Mouse (Mus musculus) embryonic facial prominence, embryonic 10.5 days (tissue): ENCODE results near the gene Ccnc. TPM values are rescaled to one million over a fixed set of nuclear protein-coding genes. Genes with fewer than 3 reads are reported as not detected.
A peak's percentile ranks its signal among the peaks of the same experiment; 100 is the strongest.

Experiments used
- DNase-seq: peaks from one replicate; pipeline ENCODE4 v3.0.0-alpha.2; 2017; ENCODE audit warnings: low spot score
- H3K27ac ChIP-seq: fragments of 300-500 bp; sonication (generic); replicated peaks from 2 replicates; pipeline ENCODE4 v1.5.1; 2016; ENCODE audit warnings: mild to moderate bottlenecking
- H3K27me3 ChIP-seq: fragments of 300-500 bp; sonication (generic); replicated peaks from 2 replicates; pipeline ENCODE4 v1.6.1; 2016; ENCODE audit warnings: low read depth, mild to moderate bottlenecking; ENCODE audit not compliant: poor library complexity, severe bottlenecking
- H3K36me3 ChIP-seq: fragments of 300-500 bp; sonication (generic); replicated peaks from 2 replicates; pipeline ENCODE4 v1.6.1; 2016; ENCODE audit warnings: mild to moderate bottlenecking, moderate library complexity
- H3K4me1 ChIP-seq: fragments of 300-500 bp; sonication (generic); 2 replicates; pipeline ENCODE4 v1.6.1; 2016
- H3K4me3 ChIP-seq: fragments of 300-500 bp; sonication (generic); 2 replicates; pipeline ENCODE4 v1.5.1; 2016; ENCODE audit warnings: mild to moderate bottlenecking, moderate library complexity
- H3K9me3 ChIP-seq: fragments of 300-500 bp; sonication (generic); 2 replicates; pipeline ENCODE4 v1.6.1; 2016; ENCODE audit warnings: mild to moderate bottlenecking
- WGBS: fragments of 180-500 bp; shearing (Covaris S2); methylation state at CpG from one replicate; pipeline ENCODE4 v1.1.7; 2016; 5-methylcytosine and 5-hydroxymethylcytosine counted together
- polyA plus RNA-seq: library from polyadenylated mRNA; unstranded; fragments of >200 nt; fragmentation: Nextera tagmentation; extraction: Ambion mirVana; gene quantifications from 2 replicates; pipeline ENCODE4 v1.2.1, GENCODE M21; 2016

Gene Ccnc
- polyA plus RNA-seq, 1 experiment from 2014 or later: 46.6 TPM

DNA sequence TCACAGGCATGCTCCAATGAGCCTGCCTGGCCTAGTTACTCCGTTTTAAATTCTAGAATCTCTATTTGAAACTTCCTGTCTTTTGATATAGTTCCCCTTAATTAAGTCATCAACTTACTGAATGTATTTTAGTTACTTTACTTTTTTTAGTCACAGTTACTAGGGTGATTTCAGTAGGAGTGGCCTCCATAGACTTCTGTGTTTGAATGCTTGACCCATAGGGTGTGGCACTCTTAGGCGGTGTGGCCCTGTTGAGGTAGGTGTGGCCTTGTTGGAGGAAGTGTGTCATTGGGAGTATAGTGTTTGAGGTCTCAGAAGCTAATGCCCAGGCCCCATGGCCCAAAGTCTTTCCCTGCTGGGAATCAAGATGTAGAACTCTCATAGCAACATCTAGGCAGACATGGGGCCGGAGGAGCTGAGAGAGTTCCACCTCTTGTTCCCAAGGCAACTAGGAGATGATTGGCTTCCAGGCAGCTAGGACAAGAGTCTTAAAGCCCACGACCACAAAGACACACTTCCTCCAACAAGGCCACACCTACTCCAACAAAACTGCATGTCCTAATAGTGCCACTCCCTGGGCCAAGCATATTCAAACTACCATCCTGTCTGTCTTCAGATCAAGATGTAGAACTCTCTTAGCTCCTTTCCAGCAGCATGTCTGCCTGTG, 27.8 kb downstream of the Ccnc start:
- 75% methylated on average over 4 of the region's 4 CpGs for WGBS
- no peak overlapping the region for H3K27ac ChIP-seq
- peaks cover 40% of the 10 kb centered on the region for H3K36me3 ChIP-seq
- H3K27me3 ChIP-seq: no peaks in the 10 kb centered on the region
- no peak for DNase-seq
- H3K4me3 ChIP-seq: no peak overlapping the region
- no peaks in the 10 kb centered on the region for H3K4me1 ChIP-seq
- H3K9me3 ChIP-seq: no peaks in the 10 kb centered on the region

DNA sequence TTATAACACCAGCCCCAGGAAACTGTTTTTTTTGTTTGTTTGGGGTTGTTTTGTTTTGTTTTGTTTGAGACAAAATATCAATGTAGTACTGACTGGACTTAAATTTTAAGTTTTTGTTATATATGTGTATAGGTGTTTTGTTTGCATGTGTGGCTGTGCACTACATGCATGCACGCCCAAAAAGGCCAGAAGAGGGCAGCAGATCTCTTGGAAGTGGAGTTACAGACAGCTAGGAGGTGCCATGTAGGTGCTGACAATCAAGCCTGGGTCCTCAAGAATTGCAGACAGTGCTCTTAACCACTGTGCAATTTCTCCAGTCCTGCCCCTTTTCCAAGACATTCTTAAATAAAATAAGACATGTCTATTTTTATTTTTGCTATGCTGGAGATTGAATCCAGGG, 31.4 kb downstream of the Ccnc start:
- Histone ChIP-seq H3K27me3 (no peaks in the 10 kb centered on the region), H3K36me3 (peaks cover 31% of the 10 kb centered on the region), H3K4me3 (no peak overlapping the region), H3K27ac (no peak overlapping the region), H3K9me3 (no peaks in the 10 kb centered on the region), H3K4me1 (no peaks in the 10 kb centered on the region)
- DNase-seq: no peak
- 47% methylated on average over 1 of the region's 1 CpGs for WGBS

DNA sequence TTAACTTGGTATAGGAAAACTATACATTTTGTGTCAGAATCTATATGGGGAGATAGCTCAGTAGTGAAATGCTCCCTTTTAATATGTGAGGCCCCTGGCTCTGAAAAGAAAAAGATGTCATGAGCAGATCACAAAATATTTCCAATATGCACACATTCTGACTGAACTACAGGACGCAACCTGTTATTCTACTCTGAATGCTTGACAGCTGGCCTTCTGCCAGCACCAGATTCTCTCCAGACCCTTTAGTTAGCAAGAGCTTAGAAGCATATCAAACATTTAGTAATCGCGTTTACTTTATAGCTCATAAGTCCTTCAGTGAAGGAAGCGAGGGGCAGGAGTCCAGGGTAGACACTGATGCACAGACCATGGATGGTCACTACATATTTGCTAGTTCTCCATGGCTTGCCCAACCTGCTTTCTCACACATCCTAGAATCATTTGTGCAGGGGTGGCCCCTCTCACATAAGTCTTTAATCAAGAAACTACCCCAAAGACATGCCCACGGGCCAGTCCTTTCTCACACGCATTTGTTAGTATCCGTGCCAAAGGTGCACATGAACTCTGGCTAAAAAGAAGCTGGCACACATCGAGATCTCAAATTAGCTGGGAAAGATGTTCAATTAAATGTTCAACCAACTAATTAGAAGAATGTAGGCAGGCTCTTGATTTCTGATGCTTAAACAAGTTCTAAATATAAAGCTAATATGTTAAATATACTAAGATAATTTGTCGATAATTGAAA, 34.1 kb downstream of the Ccnc start:
- H3K4me3 ChIP-seq: no peak overlapping the region
- WGBS: 94% methylated on average over 9 of the region's 9 CpGs
- H3K27ac ChIP-seq: no peak overlapping the region
- H3K9me3 ChIP-seq: no peaks in the 10 kb centered on the region
- H3K4me1 ChIP-seq: peaks cover 6% of the 10 kb centered on the region; the same call in 1 of the 2 replicates
- DNase-seq: no peak
- H3K27me3 ChIP-seq: no peaks in the 10 kb centered on the region
- H3K36me3 ChIP-seq: peaks cover 31% of the 10 kb centered on the region

DNA sequence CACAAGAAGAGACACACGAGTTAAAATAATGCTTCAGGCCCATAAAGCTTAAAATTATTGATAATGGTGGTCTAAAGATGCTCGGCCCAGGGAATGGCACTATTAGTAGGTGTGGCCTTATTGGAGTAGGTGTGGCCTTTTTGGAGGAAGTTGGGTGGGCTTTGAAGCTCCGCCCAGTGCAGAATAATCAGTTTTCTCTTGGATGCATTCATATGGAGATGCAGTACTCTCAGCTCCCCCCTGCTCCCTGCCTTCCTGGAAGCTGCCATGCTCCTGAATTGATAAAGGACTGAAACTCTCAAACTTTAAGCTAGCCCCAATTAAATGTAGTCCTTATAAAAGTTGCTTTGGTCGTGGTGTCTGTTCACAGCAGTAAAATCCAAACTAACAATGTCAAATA, 36.3 kb downstream of the Ccnc start:
- Histone ChIP-seq H3K4me3 (no peak overlapping the region), H3K27me3 (no peaks in the 10 kb centered on the region), H3K4me1 (peaks cover 7% of the 10 kb centered on the region; the same call in 1 of the 2 replicates), H3K36me3 (peaks cover 12% of the 10 kb centered on the region), H3K9me3 (no peaks in the 10 kb centered on the region), H3K27ac (no peak overlapping the region)
- DNase-seq: no peak
- WGBS: 79% methylated on average over 4 of the region's 4 CpGs

DNA sequence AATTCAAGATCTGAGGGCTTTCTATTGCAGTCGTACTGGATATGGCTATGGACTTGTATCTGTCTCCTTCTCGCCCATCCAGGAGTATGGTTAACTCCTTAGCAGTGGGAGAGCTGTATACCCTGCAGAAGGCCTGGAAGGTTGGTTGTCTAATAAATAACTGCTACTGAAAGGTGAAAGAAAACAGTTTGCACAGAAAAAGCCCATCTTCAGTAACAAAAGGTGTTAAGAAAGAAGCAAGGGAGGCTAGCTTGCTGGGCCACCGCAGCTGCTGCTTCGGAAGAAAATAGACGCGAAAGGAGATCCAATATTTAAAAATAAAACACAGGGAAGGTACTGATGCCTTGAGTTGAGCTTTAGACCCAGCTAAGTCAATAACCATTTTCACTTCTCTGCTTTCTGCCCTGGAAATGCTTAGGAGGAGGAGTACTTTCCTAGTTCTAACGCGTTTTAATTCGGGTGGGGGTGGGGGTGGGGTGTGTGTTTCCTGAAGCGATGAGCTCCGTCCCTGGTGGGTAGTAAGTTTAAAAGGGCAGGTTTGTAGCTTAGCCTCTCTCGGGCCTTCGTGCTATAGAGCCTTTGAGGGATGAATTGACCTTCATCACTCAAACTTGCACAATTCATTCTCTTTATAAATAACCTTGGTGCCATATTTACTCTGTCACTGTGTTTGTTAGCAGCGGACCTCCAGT, 38.8 kb downstream of the Ccnc start:
- DNase-seq: peak; percentile 13
- WGBS: 24% methylated on average over 14 of the region's 14 CpGs

DNA sequence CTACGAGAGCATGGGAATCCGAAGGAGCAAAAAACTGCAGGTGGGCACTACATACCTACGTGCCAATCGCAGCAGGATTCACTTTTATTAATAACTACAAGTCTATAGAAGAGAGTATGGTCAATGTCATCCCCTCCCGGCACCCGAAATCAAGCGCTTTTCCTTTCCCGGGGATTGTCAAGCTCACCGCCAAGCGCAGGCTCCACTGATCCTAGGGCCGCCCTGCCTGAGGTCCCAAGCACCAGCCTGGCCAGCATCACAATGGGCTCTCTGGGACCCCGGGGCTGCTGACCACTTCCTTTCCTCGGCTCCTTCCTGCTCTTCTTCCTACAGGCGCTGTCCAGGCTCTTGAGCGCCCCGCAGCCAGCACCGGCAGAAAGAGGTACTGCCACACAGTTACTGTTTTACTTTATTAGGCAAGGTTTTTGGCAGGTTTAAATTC, 39.4 kb downstream of the Ccnc start, which contains the start of the genes Usp45 and Tstd3:
Gene Usp45 (plus strand): TSS at position 294 of the 442 bp plus-strand sequence.
Gene Tstd3 (minus strand): TSS at position 350 of the 442 bp plus-strand sequence.
- peak; percentile 85 for DNase-seq
- Histone ChIP-seq H3K27me3 (no peaks in the 10 kb centered on the region), H3K9me3 (no peaks in the 10 kb centered on the region), H3K4me1 (peaks cover 7% of the 10 kb centered on the region; the same call in 1 of the 2 replicates), H3K4me3 (peak within 1 kb of the TSS; percentile 72), H3K27ac (peak within 1 kb of the TSS; percentile 82), H3K36me3 (no peaks in the 10 kb centered on the region)
- 2% methylated on average over 17 of the region's 17 CpGs for WGBS

More for the DNA sequence above, 38.8 kb downstream of the Ccnc start:
- Histone ChIP-seq H3K27me3 (no peaks in the 10 kb centered on the region), H3K4me3 (peak overlapping the region; percentile 72), H3K36me3 (no peaks in the 10 kb centered on the region), H3K27ac (peak overlapping the region; percentile 82), H3K4me1 (peaks cover 7% of the 10 kb centered on the region; the same call in 1 of the 2 replicates), H3K9me3 (no peaks in the 10 kb centered on the region)

DNA sequence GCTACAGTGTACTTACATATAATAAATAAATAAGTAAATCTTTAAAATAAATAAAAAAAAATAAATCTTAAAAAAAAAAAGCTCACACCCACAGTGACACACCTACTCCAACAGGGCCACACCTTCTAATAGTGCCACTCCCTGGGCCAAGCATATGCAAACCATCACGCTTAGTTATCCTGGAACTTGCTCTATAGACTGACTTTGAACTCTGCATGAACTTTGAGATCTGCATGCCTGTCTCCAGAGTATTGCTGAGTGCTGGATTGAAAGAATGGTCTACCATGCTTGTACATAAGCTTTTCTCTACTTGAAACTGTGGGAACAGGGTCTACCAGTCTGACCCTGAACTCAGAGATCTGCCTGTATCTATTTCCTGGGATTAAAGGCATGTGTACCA, 43.6 kb downstream of the Ccnc start:
- H3K9me3 ChIP-seq: no peaks in the 10 kb centered on the region
- H3K27ac ChIP-seq: no peak overlapping the region
- H3K27me3 ChIP-seq: no peaks in the 10 kb centered on the region
- no peaks in the 10 kb centered on the region for H3K36me3 ChIP-seq
- no peak overlapping the region for H3K4me3 ChIP-seq
- WGBS: 84% methylated on average over 1 of the region's 1 CpGs
- H3K4me1 ChIP-seq: peaks cover 6% of the 10 kb centered on the region; the same call in 1 of the 2 replicates
- DNase-seq: no peak

DNA sequence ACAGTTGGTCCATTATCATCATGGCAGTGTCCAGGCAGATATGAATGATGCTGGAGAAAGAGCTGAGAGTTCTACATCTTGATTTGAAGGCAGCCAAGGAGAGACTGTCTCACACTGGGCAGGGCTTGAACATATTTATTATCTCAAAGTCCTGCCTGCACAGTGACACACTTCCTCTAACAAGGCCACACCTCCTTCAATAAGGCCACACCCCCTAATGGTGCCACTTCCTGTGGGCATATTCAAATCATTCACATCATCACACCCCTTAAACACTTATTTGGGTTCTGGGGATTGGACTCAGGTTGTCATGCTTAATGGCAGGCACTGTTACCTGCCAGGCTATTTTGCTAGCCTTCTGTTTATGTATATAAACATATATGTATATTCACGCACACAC, 44.8 kb downstream of the Ccnc start:
- Histone ChIP-seq H3K4me1 (peaks cover 3% of the 10 kb centered on the region), H3K4me3 (no peak overlapping the region), H3K27me3 (no peaks in the 10 kb centered on the region), H3K9me3 (no peaks in the 10 kb centered on the region), H3K36me3 (no peaks in the 10 kb centered on the region), H3K27ac (no peak overlapping the region)
- WGBS: 95% methylated on average over 1 of the region's 1 CpGs
- no peak for DNase-seq

DNA sequence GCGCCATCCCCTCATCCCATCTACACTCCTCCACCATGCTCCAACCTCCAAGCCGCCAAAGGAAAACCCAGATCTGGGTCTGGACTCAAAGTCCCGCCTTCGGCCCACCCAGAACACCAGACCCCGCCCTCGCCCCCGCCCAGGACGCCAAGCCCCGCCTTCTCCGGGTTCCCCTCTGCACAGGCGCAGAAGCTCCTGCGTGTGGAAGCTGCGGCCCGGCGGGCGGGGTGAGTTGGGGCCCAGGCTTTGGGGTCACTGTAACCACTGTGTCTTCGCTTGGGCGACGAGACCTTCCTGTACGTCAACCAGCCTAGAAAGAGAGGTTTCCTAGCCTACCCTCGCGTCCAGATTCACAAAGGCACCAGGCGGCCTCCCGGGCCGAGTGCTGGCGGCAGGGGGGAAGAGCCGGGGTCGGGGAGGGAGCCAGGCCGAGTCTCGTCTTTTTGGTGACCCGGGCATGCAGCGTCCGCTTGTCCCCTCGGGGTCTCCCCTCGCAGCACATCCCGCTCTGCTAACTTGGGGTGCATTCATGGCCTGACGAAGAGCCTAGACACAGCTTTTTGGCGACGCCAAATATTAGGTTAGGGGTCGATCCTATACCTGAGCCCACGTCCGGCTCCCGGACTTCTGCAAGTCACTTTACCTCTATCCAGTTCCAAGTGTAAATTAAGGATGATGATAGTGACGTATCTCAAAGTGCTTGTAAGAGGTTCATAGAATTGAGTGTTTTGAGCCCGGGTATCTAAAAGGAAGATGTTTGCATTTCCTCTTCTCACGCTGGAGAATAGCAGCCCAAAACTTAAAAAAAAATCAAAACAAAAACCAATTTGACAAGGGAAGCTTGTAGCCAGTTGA, 48.8 kb downstream of the Ccnc start:
- no peaks in the 10 kb centered on the region for H3K27me3 ChIP-seq
- peak overlapping the region; percentile 94 for H3K27ac ChIP-seq
- H3K4me3 ChIP-seq: peak overlapping the region; percentile 86
- peaks cover 9% of the 10 kb centered on the region for H3K36me3 ChIP-seq
- no peaks in the 10 kb centered on the region for H3K9me3 ChIP-seq
- under 1% methylated on average over 46 of the region's 46 CpGs for WGBS
- DNase-seq: peak; percentile 97
- H3K4me1 ChIP-seq: peaks cover 6% of the 10 kb centered on the region

DNA sequence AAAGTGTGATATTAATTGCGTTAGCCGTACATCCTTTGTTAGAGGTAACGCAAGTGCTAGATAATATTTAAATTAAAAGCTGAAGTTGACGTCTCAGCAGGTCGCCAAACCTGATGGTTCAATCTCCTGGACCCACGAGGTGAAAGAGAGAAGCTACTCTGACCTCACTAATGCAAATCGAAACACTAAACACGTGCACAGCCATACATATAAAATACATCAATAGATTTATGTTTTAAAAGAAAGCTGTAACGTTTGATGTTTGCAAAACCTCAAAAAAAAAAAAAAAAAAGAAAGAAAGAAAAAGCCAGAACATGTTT, 49.4 kb downstream of the Ccnc start:
- no peaks in the 10 kb centered on the region for H3K27me3 ChIP-seq
- DNase-seq: no peak
- 15% methylated on average over 9 of the region's 9 CpGs for WGBS
- no peaks in the 10 kb centered on the region for H3K9me3 ChIP-seq
- H3K27ac ChIP-seq: 0 out of 2 replicates have a peak overlapping the region, but pooled peaks have one; percentile 94
- H3K36me3 ChIP-seq: peaks cover 15% of the 10 kb centered on the region
- H3K4me1 ChIP-seq: peaks cover 6% of the 10 kb centered on the region
- peak overlapping the region; percentile 86 for H3K4me3 ChIP-seq

DNA sequence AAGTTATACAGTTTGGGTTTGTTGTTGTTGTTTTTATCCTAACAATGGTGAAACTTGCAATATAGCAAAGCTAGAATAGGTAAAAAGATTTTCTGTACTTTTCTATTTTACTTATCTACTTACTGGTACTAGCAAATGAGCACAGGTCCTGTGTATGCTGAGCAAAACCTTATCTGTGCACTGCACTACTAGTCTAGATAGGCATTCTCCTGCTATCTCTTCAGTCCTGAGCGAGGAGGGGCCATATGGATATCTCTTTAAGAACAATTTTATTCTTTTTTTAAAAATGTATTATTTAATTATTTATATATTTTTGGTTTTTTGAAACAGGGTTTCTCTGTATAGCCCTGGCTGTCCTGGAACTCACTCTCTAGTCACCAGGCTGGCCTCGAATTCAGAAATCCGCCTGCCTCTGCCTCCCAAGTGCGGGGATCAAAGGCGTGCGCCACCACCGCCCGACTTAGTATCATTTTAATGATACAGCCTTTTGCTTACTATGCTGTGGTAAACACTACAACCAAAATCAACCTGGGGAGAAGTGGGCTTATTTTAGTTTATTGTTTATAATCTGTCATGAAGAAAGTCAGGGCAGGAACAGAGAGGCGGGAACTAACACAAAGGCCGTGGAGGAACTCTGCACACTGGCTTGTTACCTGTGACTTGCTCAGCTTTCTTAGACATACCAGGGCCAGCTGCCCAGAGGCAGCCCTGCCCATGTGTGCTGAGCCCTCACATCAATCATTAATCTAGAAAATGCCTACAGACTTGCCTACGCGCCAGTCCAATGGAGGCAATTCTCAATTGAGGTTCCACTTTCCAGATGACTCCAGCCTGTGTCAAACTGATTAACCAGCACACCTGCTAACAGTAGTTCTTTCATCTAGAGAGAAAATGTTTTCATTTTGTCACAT, 53.6 kb downstream of the Ccnc start:
- Histone ChIP-seq H3K36me3 (peaks cover 53% of the 10 kb centered on the region), H3K4me3 (no peak overlapping the region), H3K9me3 (no peaks in the 10 kb centered on the region), H3K27me3 (no peaks in the 10 kb centered on the region), H3K4me1 (peaks cover 6% of the 10 kb centered on the region), H3K27ac (no peak overlapping the region)
- WGBS: 98% methylated on average over 12 of the region's 12 CpGs
- no peak for DNase-seq
